Mouse (Mus musculus) limb, embryonic 13.5 days (tissue): ENCODE results near the gene Lima1. TPM values are rescaled to one million over a fixed set of nuclear protein-coding genes. Genes with fewer than 3 reads are reported as not detected.
"Not testable (repeated sequence)": the region's sequence is repeated elsewhere in the genome, so short reads cannot be mapped to it uniquely, and the experiment has no call there.

Experiments
- ATAC-seq: fragments of 200-750 bp; cut with Nextera tagmentation; 2 replicates; pipeline ENCODE4 v1.8.0; 2017; ENCODE audit warnings: low read depth, moderate number of reproducible peaks, moderate TSS enrichment; ENCODE audit not compliant: low FRiP score
- H3K27ac ChIP-seq: fragments of 300-500 bp; sonication (generic); 2 replicates; pipeline ENCODE4 v1.5.1; 2015; ENCODE audit warnings: inconsistent platforms, mild to moderate bottlenecking, moderate library complexity
- H3K27me3 ChIP-seq: fragments of 300-500 bp; sonication (generic); 2 replicates; pipeline ENCODE4 v1.6.1; 2015; ENCODE audit warnings: mild to moderate bottlenecking, inconsistent platforms
- H3K36me3 ChIP-seq: fragments of 300-500 bp; sonication (generic); 2 replicates; pipeline ENCODE4 v1.6.1; 2015; ENCODE audit warnings: inconsistent platforms, mild to moderate bottlenecking, moderate library complexity
- H3K4me1 ChIP-seq: fragments of 300-500 bp; sonication (generic); 2 replicates; pipeline ENCODE4 v1.6.1; 2015; ENCODE audit warnings: inconsistent platforms
- H3K4me2 ChIP-seq: fragments of 300-500 bp; sonication (generic); replicated peaks from 2 replicates; pipeline ENCODE4 v1.6.1; 2015; ENCODE audit warnings: inconsistent platforms, mild to moderate bottlenecking, moderate library complexity
- H3K4me3 ChIP-seq: fragments of 300-500 bp; sonication (generic); 2 replicates; pipeline ENCODE4 v1.5.1; 2015; ENCODE audit warnings: moderate library complexity, mild to moderate bottlenecking, inconsistent platforms
- H3K9ac ChIP-seq: fragments of 300-500 bp; sonication (generic); 2 replicates; pipeline ENCODE4 v1.6.1; 2015; ENCODE audit warnings: mild to moderate bottlenecking, inconsistent platforms
- H3K9me3 ChIP-seq: fragments of 300-500 bp; sonication (generic); 2 replicates; pipeline ENCODE4 v1.6.1; 2016; ENCODE audit warnings: inconsistent platforms
- WGBS: fragments of 180-500 bp; shearing (Covaris S2); methylation state at CpG from one replicate; pipeline ENCODE4 v1.1.7; 2015; 5-methylcytosine and 5-hydroxymethylcytosine counted together
- polyA plus RNA-seq: library from polyadenylated mRNA; unstranded; fragments of >200 nt; fragmentation: Nextera tagmentation; extraction: Ambion mirVana; gene quantifications from 2 replicates; pipeline ENCODE4 v1.2.1, GENCODE M21; 2015

The Lima1 gene
- polyA plus RNA-seq, 1 experiment from 2014 or later = 101 TPM

- no peak overlapping the region for H3K4me3 ChIP-seq
- no peaks in the 10 kb centered on the region for H3K27me3 ChIP-seq
- H3K27ac ChIP-seq = no peak overlapping the region
- no peak overlapping the region for H3K9ac ChIP-seq
- no peaks in the 10 kb centered on the region for H3K9me3 ChIP-seq
- ATAC-seq = no peak
- no peaks in the 10 kb centered on the region for H3K36me3 ChIP-seq
- peaks cover 8% of the 10 kb centered on the region; the same call in 1 of the 2 replicates for H3K4me1 ChIP-seq
- no peak overlapping the region for H3K4me2 ChIP-seq
These were observed 21.4 kb upstream of the Lima1 start for GRCm38 (mm10) chr15:99896621-99897020.

- Histone ChIP-seq H3K36me3 (no peaks in the 10 kb centered on the region), H3K4me2 (no peak overlapping the region), H3K9me3 (no peaks in the 10 kb centered on the region), H3K4me1 (peaks cover 18% of the 10 kb centered on the region), H3K27ac (no peak overlapping the region), H3K9ac (no peak overlapping the region), H3K4me3 (no peak overlapping the region), H3K27me3 (no peaks in the 10 kb centered on the region)
- WGBS = 71% methylated on average over 2 of the region's 3 CpGs
- ATAC-seq = no peak
These were observed 16.1 kb upstream of the Lima1 start for GRCm38 (mm10) chr15:99891355-99891754.

GRCm38 (mm10) chr15:99890412-99891236 lies 15.4 kb upstream of the Lima1 start:
- H3K4me2 ChIP-seq = peak overlapping the region; percentile 32
- no peak overlapping the region for H3K9ac ChIP-seq
- ATAC-seq = no peak
- no peaks in the 10 kb centered on the region for H3K27me3 ChIP-seq
- 39% methylated on average over 19 of the region's 19 CpGs for WGBS
- no peaks in the 10 kb centered on the region for H3K36me3 ChIP-seq
- H3K27ac ChIP-seq = no peak overlapping the region
- H3K4me3 ChIP-seq = no peak overlapping the region
- no peaks in the 10 kb centered on the region for H3K9me3 ChIP-seq
- H3K4me1 ChIP-seq = peaks cover 18% of the 10 kb centered on the region

GRCm38 (mm10) chr15:99889275-99889874 lies 14.1 kb upstream of the Lima1 start:
- 32% methylated on average over 8 of the region's 8 CpGs for WGBS
- Histone ChIP-seq H3K9ac (no peak overlapping the region), H3K4me3 (no peak overlapping the region), H3K4me1 (peaks cover 18% of the 10 kb centered on the region), H3K4me2 (no peak overlapping the region), H3K36me3 (no peaks in the 10 kb centered on the region), H3K27ac (no peak overlapping the region), H3K9me3 (no peaks in the 10 kb centered on the region), H3K27me3 (no peaks in the 10 kb centered on the region)
- ATAC-seq = no peak

GRCm38 (mm10) chr15:99887130-99887529 lies 11.9 kb upstream of the Lima1 start:
- H3K27ac ChIP-seq, H3K9me3 ChIP-seq, H3K27me3 ChIP-seq, H3K36me3 ChIP-seq, H3K4me2 ChIP-seq, ATAC-seq, H3K9ac ChIP-seq, H3K4me3 ChIP-seq: not testable (repeated sequence)
- WGBS = 94% methylated on average over 2 of the region's 2 CpGs
- H3K4me1 ChIP-seq = peaks cover 18% of the 10 kb centered on the region

- no peak for ATAC-seq
- Histone ChIP-seq H3K36me3 (no peaks in the 10 kb centered on the region), H3K9ac (no peak overlapping the region), H3K4me2 (no peak overlapping the region), H3K4me3 (no peak overlapping the region), H3K9me3 (no peaks in the 10 kb centered on the region), H3K27ac (no peak overlapping the region), H3K27me3 (no peaks in the 10 kb centered on the region), H3K4me1 (0 out of 2 replicates have a peak, but pooled peaks cover 2% of the 10 kb centered on the region)
- 91% methylated on average over 12 of the region's 12 CpGs for WGBS
These were observed 8.8 kb upstream of the Lima1 start for GRCm38 (mm10) chr15:99884038-99884437.

- Histone ChIP-seq H3K27me3 (no peaks in the 10 kb centered on the region; the same call in 1 of the 2 replicates), H3K4me3 (no peak overlapping the region), H3K36me3 (no peaks in the 10 kb centered on the region), H3K9me3 (no peaks in the 10 kb centered on the region), H3K27ac (no peak overlapping the region), H3K9ac (no peak overlapping the region), H3K4me2 (no peak overlapping the region), H3K4me1 (peaks cover 16% of the 10 kb centered on the region)
- ATAC-seq = no peak
- whole genome bisulfite sequencing = 89% methylated on average over 5 of the region's 5 CpGs
These were observed 3.3 kb upstream of the Lima1 start for GRCm38 (mm10) chr15:99878541-99878940.

- Histone ChIP-seq H3K4me2 (peak overlapping the region; percentile 98), H3K9ac (peak overlapping the region; percentile 70), H3K36me3 (no peaks in the 10 kb centered on the region), H3K4me3 (peak overlapping the region; percentile 69), H3K27ac (no peak overlapping the region), H3K9me3 (no peaks in the 10 kb centered on the region), H3K4me1 (peaks cover 16% of the 10 kb centered on the region), H3K27me3 (no peaks in the 10 kb centered on the region; the same call in 1 of the 2 replicates)
- ATAC-seq = peak; percentile 58
- 4% methylated on average over 30 of the region's 30 CpGs for WGBS
These were observed 483 bp downstream of the Lima1 start for GRCm38 (mm10) chr15:99874612-99875333.

- Histone ChIP-seq H3K9me3 (no peaks in the 10 kb centered on the region), H3K4me1 (peaks cover 16% of the 10 kb centered on the region), H3K4me2 (no peak overlapping the region), H3K36me3 (no peaks in the 10 kb centered on the region), H3K4me3 (no peak overlapping the region), H3K9ac (no peak overlapping the region), H3K27ac (no peak overlapping the region), H3K27me3 (no peaks in the 10 kb centered on the region; the same call in 1 of the 2 replicates)
- 71% methylated on average over 3 of the region's 3 CpGs for WGBS
- no peak for ATAC-seq
These were observed 2.7 kb downstream of the Lima1 start for GRCm38 (mm10) chr15:99872543-99872942.

GRCm38 (mm10) chr15:99867654-99868053 lies 7.6 kb downstream of the Lima1 start:
- Histone ChIP-seq H3K27ac (no peak overlapping the region), H3K4me1 (no peaks in the 10 kb centered on the region), H3K27me3 (no peaks in the 10 kb centered on the region), H3K4me3 (no peak overlapping the region), H3K9ac (no peak overlapping the region), H3K36me3 (no peaks in the 10 kb centered on the region), H3K4me2 (no peak overlapping the region), H3K9me3 (no peaks in the 10 kb centered on the region)
- ATAC-seq = no peak
- 71% methylated on average over 4 of the region's 4 CpGs for WGBS

- Histone ChIP-seq H3K27ac (no peak overlapping the region), H3K4me1 (no peaks in the 10 kb centered on the region), H3K36me3 (no peaks in the 10 kb centered on the region), H3K4me2 (no peak overlapping the region), H3K9ac (no peak overlapping the region), H3K4me3 (no peak overlapping the region), H3K27me3 (no peaks in the 10 kb centered on the region), H3K9me3 (no peaks in the 10 kb centered on the region)
- 75% methylated on average over 15 of the region's 15 CpGs for WGBS
- no peak for ATAC-seq
These were observed 8.6 kb downstream of the Lima1 start for GRCm38 (mm10) chr15:99866450-99867221.
